Mouse (Mus musculus): ENCODE measurements at regions not wholly inside any gene's neighbourhood (a gene's known extent, or its start where the extent isn't known, plus 50 kb on each side); places are given as distances from the start of the nearest gene placed in this dataset.

DNA sequence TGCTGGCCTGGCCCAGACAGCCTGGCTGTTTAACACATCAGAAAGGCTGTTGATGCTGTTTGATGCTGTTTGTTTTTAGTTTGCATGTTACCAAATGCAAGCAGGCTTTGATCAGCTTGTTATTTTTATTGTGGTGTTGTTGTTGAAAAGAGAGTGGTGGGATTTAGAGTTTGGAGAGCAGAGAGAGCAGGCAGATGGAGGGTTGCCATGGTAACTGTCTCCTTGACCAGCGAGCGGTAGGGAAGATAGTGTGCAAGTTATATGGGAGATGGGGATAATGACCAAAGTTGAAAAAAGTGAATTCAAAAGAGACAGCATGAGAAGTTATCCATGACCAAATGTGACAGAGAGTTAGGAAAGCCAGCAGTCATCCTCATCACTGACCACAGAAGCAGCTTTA is 83.3 kb downstream of the Cmc2 start:
- H3K27ac ChIP-seq: no peak overlapping the region
- H3K4me3 ChIP-seq: no peak overlapping the region
- intact Hi-C loops (cut with DNase I): no loop called here
- no peak for DNase-seq (ENCODE audit: extremely low spot score in 1 of 2, low spot score in 2 of 2)
- TF ChIP-seq CTCF (IDR thresholded peaks at IDR 0.05): no peak

- Histone ChIP-seq H3K4me3 (no peak overlapping the region), H3K27ac (no peak overlapping the region)
- intact Hi-C loops (cut with DNase I): no loop called here
- no peak for TF ChIP-seq CTCF (IDR thresholded peaks at IDR 0.05)
- DNase-seq (ENCODE audit: extremely low spot score in 1 of 2, low spot score in 2 of 2): no peak
Measured at GRCm38 (mm10) chr8:116832181-116832580, 89.1 kb downstream of the Cmc2 start.

- no peak for TF ChIP-seq CTCF (IDR thresholded peaks at IDR 0.05)
Measured at GRCm38 (mm10) chr8:116829631-116830030, 91.6 kb downstream of the Cmc2 start.

GRCm38 (mm10) chr8:116828220-116828619 is 93.0 kb downstream of the Cmc2 start:
- Histone ChIP-seq H3K27ac (no peak overlapping the region), H3K4me3 (no peak overlapping the region)
- no peak for DNase-seq (ENCODE audit: extremely low spot score in 1 of 2, low spot score in 2 of 2)
- intact Hi-C loops (cut with DNase I): no loop called here
- TF ChIP-seq CTCF (IDR thresholded peaks at IDR 0.05): no peak

More at GRCm38 (mm10) chr8:116829631-116830030, 91.6 kb downstream of the Cmc2 start:
- DNase-seq (ENCODE audit: extremely low spot score in 1 of 2, low spot score in 2 of 2): no peak
- Histone ChIP-seq H3K27ac (no peak overlapping the region), H3K4me3 (no peak overlapping the region)
- intact Hi-C loops (cut with DNase I): no loop called here

GRCm38 (mm10) chr8:116827141-116827540 is 94.1 kb downstream of the Cmc2 start:
- Histone ChIP-seq H3K27ac (no peak overlapping the region), H3K4me3 (no peak overlapping the region)
- intact Hi-C loops (cut with DNase I): no loop called here
- DNase-seq (ENCODE audit: extremely low spot score in 1 of 2, low spot score in 2 of 2): no peak
- no peak for TF ChIP-seq CTCF (IDR thresholded peaks at IDR 0.05)

- DNase-seq (ENCODE audit: extremely low spot score in 1 of 2, low spot score in 2 of 2): no peak
- intact Hi-C loops (cut with DNase I): no loop called here
- no peak for TF ChIP-seq CTCF (IDR thresholded peaks at IDR 0.05)
- no peak overlapping the region for H3K27ac ChIP-seq
- no peak overlapping the region for H3K4me3 ChIP-seq
Measured at GRCm38 (mm10) chr8:116814118-116814851, 81.5 kb upstream of the Cdyl2 start.

DNA sequence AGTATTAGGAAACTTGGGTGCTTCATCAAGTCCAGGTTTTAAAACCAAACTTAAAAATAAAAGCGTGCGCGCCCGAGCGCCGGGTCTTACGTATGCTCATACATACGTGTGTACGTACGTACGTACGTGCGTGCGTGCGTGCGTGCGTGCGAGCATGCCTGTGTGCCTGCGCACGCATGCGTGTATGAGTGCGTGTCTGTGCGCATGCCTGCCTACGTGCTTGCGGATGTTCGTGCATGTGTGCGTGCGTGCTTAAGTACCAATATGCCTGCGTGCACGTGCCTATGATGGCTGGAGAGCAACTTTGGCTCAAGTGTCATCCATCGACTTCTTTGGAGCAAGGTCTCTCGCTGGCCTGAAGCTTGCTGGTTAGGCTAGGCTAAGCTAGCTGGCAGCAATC is 68.5 kb upstream of the Cdyl2 start:
- DNase-seq (ENCODE audit: extremely low spot score in 1 of 2, low spot score in 2 of 2): no peak
- H3K27ac ChIP-seq: no peak overlapping the region
- H3K4me3 ChIP-seq: no peak overlapping the region
- no peak for TF ChIP-seq CTCF (IDR thresholded peaks at IDR 0.05)
- intact Hi-C loops (cut with DNase I): loop anchor here (2.0 to 5.0 kb wide), 2 partner anchors 66 to 181 kb away; no protein-coding TSS in a partner anchor

- TF ChIP-seq CTCF (IDR thresholded peaks at IDR 0.05): no peak
- no peak for DNase-seq (ENCODE audit: extremely low spot score in 1 of 2, low spot score in 2 of 2)
- intact Hi-C loops (cut with DNase I): loop anchor here (2.0 to 5.0 kb wide), 2 partner anchors 67 to 180 kb away; no protein-coding TSS in a partner anchor
- no peak overlapping the region for H3K27ac ChIP-seq
- H3K4me3 ChIP-seq: no peak overlapping the region
Measured at GRCm38 (mm10) chr8:116800636-116801035, 67.8 kb upstream of the Cdyl2 start.

DNA sequence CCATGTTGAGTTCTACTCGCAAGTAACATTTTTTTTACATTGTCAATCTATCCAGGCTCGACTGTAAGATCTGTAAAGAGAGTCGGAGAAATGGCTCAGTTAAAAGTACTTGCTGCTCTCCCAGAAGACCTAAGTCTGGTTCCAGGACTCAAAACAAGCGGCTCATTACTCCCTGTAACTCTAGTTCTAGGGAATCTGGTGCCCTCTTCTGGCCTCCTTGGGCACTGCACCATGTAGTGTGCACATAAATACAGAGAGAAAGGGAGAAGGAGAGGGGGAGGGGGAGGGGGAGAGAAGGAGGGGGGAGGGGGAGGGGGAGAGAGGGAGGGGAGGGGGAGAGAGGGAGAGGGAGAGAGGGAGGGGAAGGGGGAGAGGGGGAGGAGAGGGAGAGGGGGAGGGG is 66.2 kb upstream of the Cdyl2 start:
- no peak overlapping the region for H3K27ac ChIP-seq
- DNase-seq (ENCODE audit: extremely low spot score in 1 of 2, low spot score in 2 of 2): no peak
- TF ChIP-seq CTCF (IDR thresholded peaks at IDR 0.05): no peak; the same call in 1 of the 2 replicates
- intact Hi-C loops (cut with DNase I): no loop called here
- H3K4me3 ChIP-seq: no peak overlapping the region

DNA sequence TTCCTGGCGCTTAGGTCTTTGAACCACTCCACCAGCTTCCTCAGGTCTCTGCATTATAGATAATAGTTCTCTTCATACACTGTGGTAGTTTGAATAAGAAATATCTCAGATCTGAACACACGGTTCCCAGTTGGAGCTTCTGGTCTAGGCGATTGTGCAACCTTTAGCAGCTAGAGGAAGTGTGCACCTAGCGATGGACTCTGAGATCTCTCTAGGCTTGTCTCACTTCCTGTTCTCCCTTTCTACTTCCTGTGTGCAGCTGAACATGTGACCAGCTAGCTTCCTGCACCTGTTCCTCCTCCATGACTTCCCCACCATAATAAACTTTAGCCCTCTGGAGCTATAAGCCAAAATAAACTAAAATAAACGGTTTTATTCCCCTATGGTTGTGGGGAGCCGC is 62.9 kb upstream of the Cdyl2 start:
- Histone ChIP-seq H3K4me3 (no peak overlapping the region), H3K27ac (no peak overlapping the region)
- intact Hi-C loops (cut with DNase I): no loop called here
- DNase-seq (ENCODE audit: extremely low spot score in 1 of 2, low spot score in 2 of 2): no peak
- no peak for TF ChIP-seq CTCF (IDR thresholded peaks at IDR 0.05)

- H3K27ac ChIP-seq: no peak overlapping the region
- DNase-seq (ENCODE audit: extremely low spot score in 1 of 2, low spot score in 2 of 2): no peak
- intact Hi-C loops (cut with DNase I): no loop called here
- no peak for TF ChIP-seq CTCF (IDR thresholded peaks at IDR 0.05)
- H3K4me3 ChIP-seq: no peak overlapping the region
Measured at GRCm38 (mm10) chr8:116793107-116793506, 60.3 kb upstream of the Cdyl2 start.

- H3K4me3 ChIP-seq: no peak overlapping the region
- H3K27ac ChIP-seq: no peak overlapping the region
- intact Hi-C loops (cut with DNase I): no loop called here
- DNase-seq (ENCODE audit: extremely low spot score in 1 of 2, low spot score in 2 of 2): no peak
- no peak for TF ChIP-seq CTCF (IDR thresholded peaks at IDR 0.05)
Measured at GRCm38 (mm10) chr8:116790294-116790693, 57.5 kb upstream of the Cdyl2 start.

Measured in left cerebral cortex, adult 2 months (tissue).